Mouse (Mus musculus) bone marrow, adult 2 months (tissue): ENCODE data around the gene Mrps36.

Source experiments
- CTCF ChIP-seq: fragments of 200-500 bp; IDR thresholded peaks from 2 replicates; pipeline ENCODE4 v1.5.1; 2011; ENCODE audit warnings: low read length, control low read depth; ENCODE audit not compliant: control insufficient read depth, insufficient read depth
- POLR2A ChIP-seq: fragments of 200-500 bp; IDR thresholded peaks from 2 replicates; pipeline ENCODE4 v1.6.1; 2011; ENCODE audit warnings: low read depth, mild to moderate bottlenecking, control low read depth, low read length, borderline replicate concordance; ENCODE audit not compliant: control insufficient read depth

DNA sequence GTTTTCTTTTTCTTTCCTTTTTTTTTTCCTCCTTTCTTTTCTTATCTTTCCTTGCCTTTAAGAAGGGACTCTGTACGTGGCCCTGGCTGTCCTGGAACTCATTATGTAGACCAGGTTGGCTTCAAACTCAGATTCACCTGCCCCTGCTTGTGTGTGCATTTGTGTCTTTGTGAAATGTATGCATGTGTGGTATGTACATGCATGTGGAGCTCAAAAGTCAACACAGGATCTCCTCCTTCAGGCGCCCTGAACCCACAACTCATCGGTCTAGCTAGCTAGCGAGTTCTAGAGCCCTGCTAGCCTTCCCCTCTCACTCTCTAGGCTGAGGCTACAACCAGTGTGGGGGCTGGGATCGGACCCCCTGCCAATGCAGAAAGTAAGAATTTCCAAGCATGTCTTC lies 1.6 kb downstream of the Mrps36 start:
- TF ChIP-seq CTCF (no peak), POLR2A (no peak)
